ENCODE assay signal across 9 mouse cellular contexts in the genomic region with DNA sequence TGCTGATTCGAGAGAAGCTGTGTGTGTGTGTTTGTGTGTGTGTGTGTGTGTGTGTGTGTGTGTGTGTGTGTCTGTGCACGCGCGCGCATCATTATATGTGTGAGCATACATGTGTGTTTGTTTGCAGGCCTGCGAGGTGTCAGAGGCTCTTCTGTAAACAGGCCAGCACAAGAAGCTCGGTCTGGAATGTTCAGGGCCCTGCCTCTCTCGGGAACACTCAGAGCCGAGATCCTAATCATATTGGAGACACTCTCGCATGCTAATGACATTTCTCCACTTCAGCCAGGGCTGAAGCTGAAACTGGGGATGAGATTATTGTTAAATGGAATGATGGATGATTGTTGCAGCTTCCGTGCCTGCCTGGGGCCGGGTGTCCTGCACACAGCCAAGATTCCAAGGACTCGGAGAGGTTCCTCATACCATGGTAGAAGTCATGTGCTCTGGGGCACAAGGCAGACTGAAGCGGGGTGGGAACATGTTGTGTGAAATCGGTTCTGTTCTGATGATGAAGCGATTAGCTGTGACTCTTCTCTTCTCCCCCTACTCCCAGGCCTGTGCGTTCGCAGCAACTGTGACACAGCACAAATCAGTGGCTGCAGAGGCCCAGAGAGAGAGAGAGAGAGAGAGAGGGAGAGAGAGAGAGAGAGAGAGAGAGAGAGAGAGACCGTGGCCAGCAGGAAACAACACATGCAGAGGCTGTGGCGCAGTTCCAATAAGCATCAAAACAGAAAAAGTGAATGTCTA.
DNase-seq lines count a peak whose midpoint lies in the region; TF ChIP-seq lines count a peak whose summit lies in the region.
"Had no signal": no experiment of that assay in that cellular context is flagged by ENCODE, and none has a peak within 500 bp of the region (broad histone marks: within the 10 kb centered on the region; RNA-seq: fewer than 3 reads in every experiment).

No protein-coding gene starts in this region.

- intact Hi-C loops in gastrocnemius, adult 2 months (cut with DNase I) = no loop called here

- no peak overlapping the region for H3K4me3 ChIP-seq in gastrocnemius, adult 2 months

- peak overlapping the region; percentile 2; the same call in 1 of the 2 replicates for H3K27ac ChIP-seq in gastrocnemius, adult 2 months

- no peak for DNase-seq in gastrocnemius, adult 2 months
- DNase-seq in gastrocnemius, adult 8-10 months (ENCODE audit: low spot score in 2 of 2) = no peak
- DNase-seq in urinary bladder, postnatal 14 days (ENCODE audit: low spot score) = peak; percentile 24
- no peak for DNase-seq in urinary bladder, postnatal 10 days (ENCODE audit: low spot score)
- DNase-seq in kidney, postnatal 14 days = peak; percentile 20
- DNase-seq in embryo, embryonic 11 days = no peak
- DNase-seq in left cerebral cortex, adult 18-20 months (ENCODE audit: low spot score in 2 of 2) = no peak
- DNase-seq in right cerebral cortex, postnatal 36 days (ENCODE audit: low spot score in 2 of 2) = no peak
- DNase-seq: cerebellum, adult 8-10 months had no signal

- no peak for TF ChIP-seq CTCF in gastrocnemius, adult 2 months (IDR thresholded peaks at IDR 0.05)

Comparison
In these comparisons a context has a peak if more than half of its experiments do, and no peak if none do; other contexts are left out.
1. DNase-seq: peak in urinary bladder, postnatal 14 days (single experiment) and kidney, postnatal 14 days (single experiment); none in gastrocnemius, adult 2 months (single experiment), gastrocnemius, adult 8-10 months (0 of 2), urinary bladder, postnatal 10 days (single experiment), embryo, embryonic 11 days (single experiment), left cerebral cortex, adult 18-20 months (0 of 2) and right cerebral cortex, postnatal 36 days (0 of 2).